9 mouse cellular contexts compared by ENCODE assay signal in the genomic region with DNA sequence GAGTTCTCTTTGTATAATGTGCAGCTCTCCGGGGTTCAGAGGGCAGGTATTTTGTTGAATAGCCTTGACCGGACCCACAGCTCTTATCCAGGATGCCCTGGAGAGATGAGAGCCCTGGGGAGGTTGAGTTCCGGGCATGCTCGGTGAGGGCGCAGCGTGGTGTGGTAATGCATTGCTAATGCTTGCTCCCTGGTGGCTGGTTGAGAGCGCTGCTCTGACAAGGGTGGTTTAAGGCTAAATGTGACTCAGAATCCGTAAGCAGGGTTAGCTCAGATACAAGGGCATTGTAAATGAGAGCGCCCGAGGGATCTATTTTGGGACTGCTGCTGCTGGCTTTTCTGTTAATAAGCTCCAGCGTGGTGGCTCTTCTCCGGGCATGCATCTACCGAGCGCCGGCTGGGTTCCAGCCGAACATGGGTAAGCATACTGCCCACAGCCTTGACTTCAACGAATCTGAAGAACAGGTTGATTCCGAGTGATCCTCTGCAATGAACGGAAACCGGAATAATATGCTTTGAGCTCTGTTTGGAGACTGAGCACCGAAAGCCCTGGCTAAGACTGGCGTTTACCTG. TPM values are rescaled to one million over a fixed set of nuclear protein-coding genes. Genes with fewer than 3 reads are reported as not detected.
DNase-seq lines count a peak whose midpoint lies in the region; ATAC-seq lines count a peak whose summit lies in the region.
"Had no signal": no experiment of that assay in that cellular context is flagged by ENCODE, and none has a peak within 500 bp of the region (broad histone marks: within the 10 kb centered on the region; RNA-seq: fewer than 3 reads in every experiment).

No protein-coding gene starts in this region.

- no peaks in the 10 kb centered on the region for H3K27me3 ChIP-seq in forebrain, embryonic 12.5 days
- no peaks in the 10 kb centered on the region for H3K27me3 ChIP-seq in hindbrain, embryonic 11.5 days (ENCODE audit: control insufficient read depth, insufficient read depth, low read length)

- WGBS in forebrain, embryonic 12.5 days, result 28% methylated on average over 22 of the region's 22 CpGs
- 32% methylated on average over 22 of the region's 22 CpGs for WGBS in hindbrain, embryonic 11.5 days

- peak overlapping the region; percentile 29 for H3K4me2 ChIP-seq in forebrain, embryonic 12.5 days
- H3K4me2 ChIP-seq in hindbrain, embryonic 11.5 days (replicated peaks; ENCODE audit: low read depth, low read length), result no peak overlapping the region

- H3K4me3 ChIP-seq in forebrain, embryonic 12.5 days (replicated peaks), result no peak overlapping the region; the same call in 1 of the 2 replicates
- H3K4me3 ChIP-seq in hindbrain, embryonic 11.5 days (ENCODE audit: low read depth, low read length), result no peak overlapping the region

- H3K9ac ChIP-seq in forebrain, embryonic 12.5 days, result no peak overlapping the region
- 0 out of 2 replicates have a peak overlapping the region, but pooled peaks have one; percentile 16 for H3K9ac ChIP-seq in hindbrain, embryonic 11.5 days (ENCODE audit: low read depth, low read length)

- peak; percentile 63; the same call in 1 of the 2 replicates for ATAC-seq in forebrain, embryonic 12.5 days (ENCODE audit: low FRiP score)
- ATAC-seq in hindbrain, embryonic 11.5 days (ENCODE audit: low FRiP score), result no peak
- no peak for ATAC-seq in monocyte, adult 5-6 weeks (replicated peaks; ENCODE audit: insufficient number of reproducible peaks, low FRiP score, low TSS enrichment, poor library complexity, severe bottlenecking)

- peaks cover 11% of the 10 kb centered on the region; the same call in 1 of the 2 replicates for H3K9me3 ChIP-seq in forebrain, embryonic 12.5 days
- 0 out of 2 replicates have a peak, but pooled peaks cover 4% of the 10 kb centered on the region for H3K9me3 ChIP-seq in hindbrain, embryonic 11.5 days (ENCODE audit: control insufficient read depth, low read length)

- no peak overlapping the region for H3K27ac ChIP-seq in forebrain, embryonic 12.5 days
- no peak overlapping the region for H3K27ac ChIP-seq in hindbrain, embryonic 11.5 days (ENCODE audit: low read depth, low read length)
- H3K27ac ChIP-seq: macrophage had no signal

- peaks cover 8% of the 10 kb centered on the region; the same call in 1 of the 2 replicates for H3K4me1 ChIP-seq in forebrain, embryonic 12.5 days
- H3K4me1 ChIP-seq in hindbrain, embryonic 11.5 days (replicated peaks; ENCODE audit: control insufficient read depth, insufficient read depth, low read length), result no peaks in the 10 kb centered on the region

- DNase-seq in ES-CJ7 (ENCODE audit: low read depth, low spot score), result peak; percentile 73
- peak; percentile 51 for DNase-seq in adrenal gland, postnatal 25 days
- DNase-seq in hindbrain, embryonic 11.5 days (ENCODE audit: low spot score), result peak; percentile 43
- peak; percentile 40 to 45 for DNase-seq in left cerebral cortex, adult 18-20 months (ENCODE audit: low spot score in 2 of 2)
- DNase-seq in retina, embryonic 14.5 days (ENCODE audit: low spot score), result peak; percentile 69
- no peak for DNase-seq in spleen, adult 12 weeks (ENCODE audit: low spot score)

- no peaks in the 10 kb centered on the region; the same call in 1 of the 2 replicates for H3K36me3 ChIP-seq in forebrain, embryonic 12.5 days (replicated peaks)
- H3K36me3 ChIP-seq in hindbrain, embryonic 11.5 days (ENCODE audit: control insufficient read depth, insufficient read depth, low read length), result no peaks in the 10 kb centered on the region

RNA-seq across cellular contexts. Expression of a gene that starts 14.8 kb away (rescaled TPM):
- total RNA-seq in adrenal gland, postnatal 25 days (2021), result 9.4 and 14.1 TPM in 2 replicates
- polyA plus RNA-seq in forebrain, embryonic 12.5 days (2016; fragmentation: Nextera tagmentation; extraction: Ambion mirVana), result 5.6 and 6.2 TPM in 2 replicates
- 5.6 and 6.9 TPM in 2 replicates for polyA plus RNA-seq in hindbrain, embryonic 11.5 days (2014; fragmentation: Nextera tagmentation; extraction: Ambion mirVana)
- 1 to 10 TPM; 9.4 to 10.0 TPM for total RNA-seq in left cerebral cortex, adult 18-20 months (2021)
- 440 to 1,079 TPM (median 1,051 TPM) in 3 replicates for total RNA-seq in monocyte, adult 5-6 weeks (2017)

Comparison
In these comparisons a context has a peak if more than half of its experiments do, and no peak if none do; other contexts are left out.
1. RNA of a gene that starts 14.8 kb away (total RNA-seq): 440 to 1,079 TPM in monocyte, adult 5-6 weeks; 9.4 to 10.0 TPM in left cerebral cortex, adult 18-20 months and 9.4 to 14.1 TPM in adrenal gland, postnatal 25 days; every median in the first group is over 10 times any median in the second.